Mouse (Mus musculus): Measurements from ENCODE around the gene Tmed8.

DNA sequence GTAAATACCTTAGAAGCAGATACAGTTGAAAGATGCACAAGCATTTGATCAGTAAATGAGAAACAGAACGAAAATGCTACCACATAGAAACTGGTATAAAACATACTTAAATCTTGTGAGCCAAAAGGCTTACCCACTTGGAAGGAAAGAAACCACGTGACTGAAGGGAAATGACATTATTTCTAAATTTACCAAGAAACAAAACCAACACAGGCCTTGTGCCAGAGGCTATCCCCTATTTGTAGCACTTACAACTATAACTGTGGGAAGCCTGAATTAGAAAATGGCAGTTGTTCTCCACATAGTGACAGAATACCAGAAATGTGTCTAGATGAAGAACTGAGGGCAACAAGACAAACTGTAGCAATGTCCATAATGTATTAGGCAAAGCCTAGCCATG lies 15.8 kb upstream of the Tmed8 start:
- TF ChIP-seq POLR2A (IDR thresholded peaks at IDR 0.05; ENCODE audit: borderline replicate concordance, insufficient read depth, low read length) (no peak), CTCF (IDR thresholded peaks at IDR 0.05; ENCODE audit: borderline replicate concordance, insufficient read depth, low read depth, low read length) (no peak)

Measured in cerebellum, adult 2 months (tissue).